Mouse (Mus musculus): ENCODE measurements at regions not wholly inside any gene's neighbourhood (a gene's known extent, or its start where the extent isn't known, plus 50 kb on each side); places are given as distances from the start of the nearest gene placed in this dataset.

DNA sequence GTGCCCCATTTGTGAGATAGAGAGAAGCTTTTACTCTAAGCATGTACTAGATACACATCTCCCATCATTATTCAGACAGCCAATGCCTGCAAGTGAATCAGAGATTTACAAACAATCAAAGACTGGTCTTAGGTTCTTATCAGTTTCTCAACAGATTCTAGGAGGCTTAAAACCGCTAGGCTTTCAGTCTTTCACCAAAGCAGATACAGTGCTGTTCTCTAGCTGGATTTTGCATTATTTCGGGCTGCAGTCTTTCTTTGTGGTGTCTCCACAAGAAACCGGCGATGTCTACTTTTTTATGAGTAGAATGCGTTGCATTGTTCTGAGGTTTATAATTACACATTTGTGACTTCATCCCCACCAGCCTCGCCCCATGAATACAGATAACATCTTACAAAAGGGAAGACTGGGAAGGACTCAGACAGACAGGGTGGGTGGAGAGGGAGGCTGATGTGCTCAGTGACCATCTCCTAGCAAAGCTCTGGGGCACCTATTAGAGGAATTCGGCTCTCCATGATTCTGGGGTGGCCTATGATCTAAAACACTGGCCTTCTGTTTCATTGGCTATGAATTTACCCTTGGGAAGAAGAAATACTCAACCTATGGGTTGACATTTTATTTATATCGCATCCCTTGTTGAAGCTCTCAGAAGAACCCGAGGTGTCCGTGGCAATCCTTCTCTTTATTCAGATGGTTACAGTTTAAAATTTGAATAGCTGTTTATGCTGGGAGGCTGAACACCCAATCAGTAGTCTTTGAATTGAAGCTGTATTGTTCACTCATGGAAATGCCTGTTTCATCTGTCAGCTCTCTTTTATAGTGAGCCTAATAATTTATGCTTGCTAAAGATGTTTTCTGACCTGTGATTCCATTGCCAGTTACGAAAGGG, 343.8 kb downstream of the Tmem161b start:
- DNase-seq (ENCODE audit: low read depth in 2 of 2, low spot score in 2 of 2), result no peak

DNA sequence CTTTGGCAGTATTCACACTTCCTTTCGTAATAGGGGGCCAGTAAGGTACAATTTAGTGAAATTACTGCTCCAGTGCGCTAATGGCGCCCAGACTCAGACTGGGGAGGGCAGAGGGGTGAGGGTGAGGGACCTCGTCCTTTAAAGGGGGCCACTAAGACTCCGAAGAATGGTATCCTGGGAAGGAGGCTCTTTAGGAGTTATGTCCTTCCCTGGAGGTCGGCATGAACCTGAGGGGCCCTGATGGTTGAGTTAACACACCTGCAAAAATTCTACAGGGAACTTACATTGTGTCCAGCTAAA, 344.4 kb downstream of the Tmem161b start:
- no peak for DNase-seq (ENCODE audit: low read depth in 2 of 2, low spot score in 2 of 2)

DNA sequence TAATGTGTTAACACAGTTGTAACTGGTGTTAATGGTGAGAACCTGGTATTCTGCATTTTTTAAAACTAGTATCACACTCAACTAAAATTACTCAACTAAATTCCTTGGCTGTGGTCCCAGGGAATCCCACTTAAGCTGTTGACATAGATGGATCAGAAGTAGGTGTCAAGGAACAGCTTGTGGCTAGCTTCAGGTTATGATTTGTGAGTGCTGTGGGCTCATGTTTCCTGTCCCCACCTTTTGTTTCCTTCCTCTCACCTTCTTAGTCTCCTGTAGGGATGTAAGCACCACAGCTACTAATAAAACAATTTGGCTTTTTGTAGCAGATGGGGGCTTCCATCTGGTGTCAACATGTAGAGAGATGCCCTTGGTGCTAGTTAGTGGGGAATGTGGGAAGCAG, 347.3 kb downstream of the Tmem161b start:
- no peak for DNase-seq (ENCODE audit: low read depth in 2 of 2, low spot score in 2 of 2)

DNA sequence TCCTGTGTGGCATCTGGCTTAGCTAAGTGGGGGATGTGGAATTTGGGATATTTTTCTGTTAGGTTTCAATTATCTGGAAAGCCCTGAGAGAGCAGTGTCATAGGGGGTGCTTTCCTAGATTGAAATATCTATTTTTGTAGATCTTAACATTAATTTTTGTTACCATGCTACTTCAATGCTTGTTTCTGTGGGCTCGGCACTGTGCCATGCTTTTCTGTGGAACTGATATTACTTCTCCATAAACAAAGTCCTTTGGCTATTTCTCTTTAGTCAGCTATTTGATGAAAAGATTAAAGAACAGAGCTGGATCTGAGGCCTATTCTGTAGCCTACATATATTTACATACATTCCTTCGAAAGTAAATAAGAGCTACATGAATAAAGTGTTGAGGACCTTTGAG, 348.1 kb downstream of the Tmem161b start:
- DNase-seq (ENCODE audit: low read depth in 2 of 2, low spot score in 2 of 2), result no peak

DNA sequence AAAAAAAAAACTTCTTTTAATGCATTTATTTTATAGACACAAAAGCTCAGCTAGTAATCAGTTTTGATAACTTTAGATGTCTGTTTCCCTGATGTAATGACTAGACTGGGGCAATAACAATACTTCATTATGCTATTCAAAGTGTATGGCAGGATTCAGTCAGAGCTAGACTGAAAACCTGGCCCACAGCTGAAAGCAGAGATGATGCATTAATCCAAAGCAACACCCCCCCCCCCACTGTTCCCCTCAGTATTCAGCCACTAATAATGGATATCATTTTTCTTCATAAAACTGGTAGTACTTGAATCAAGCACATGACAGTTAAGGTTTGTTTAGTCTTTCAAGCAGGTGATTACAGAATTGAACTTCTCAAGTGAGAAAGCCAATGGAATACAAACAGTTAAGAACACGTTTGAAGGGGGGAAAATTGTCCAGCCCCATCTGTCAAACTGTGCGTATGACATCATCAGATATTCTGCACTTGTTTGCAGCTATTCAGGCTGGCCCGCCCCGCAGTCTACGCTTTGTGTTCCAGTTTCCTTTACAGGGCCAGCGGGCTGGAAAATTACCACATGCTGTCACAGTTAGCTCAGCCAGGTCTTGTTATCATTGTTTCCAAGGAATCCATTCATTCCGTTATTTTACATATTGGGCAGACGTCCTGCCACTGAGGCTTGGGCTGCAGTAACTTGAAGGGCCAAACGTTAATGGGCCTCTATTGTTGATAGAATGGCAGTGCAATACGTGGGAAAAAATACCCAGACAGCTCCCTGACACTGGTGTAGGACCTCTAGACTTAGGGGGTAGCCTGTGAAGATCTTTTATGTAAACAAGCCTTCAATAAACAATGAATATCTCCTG, 349.1 kb downstream of the Tmem161b start:
- DNase-seq (ENCODE audit: low read depth in 2 of 2, low spot score in 2 of 2), result no peak

DNA sequence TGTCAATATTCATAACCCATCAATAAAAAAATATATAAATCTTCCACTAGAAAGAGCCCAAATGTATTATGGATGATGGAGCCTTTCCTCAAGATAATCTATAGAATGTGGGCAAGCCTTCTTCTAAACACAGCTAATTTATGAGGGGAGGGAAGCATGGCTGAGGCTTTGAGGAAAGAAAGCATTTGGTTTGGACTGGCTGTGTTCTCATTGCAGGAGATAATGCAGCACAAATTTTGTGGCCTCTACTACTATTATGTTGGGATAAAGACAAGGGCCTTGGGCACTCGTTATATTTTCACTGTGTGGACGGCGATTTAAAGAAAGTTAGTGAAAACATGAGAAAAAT, 349.7 kb downstream of the Tmem161b start:
- no peak for DNase-seq (ENCODE audit: low read depth in 2 of 2, low spot score in 2 of 2)

DNA sequence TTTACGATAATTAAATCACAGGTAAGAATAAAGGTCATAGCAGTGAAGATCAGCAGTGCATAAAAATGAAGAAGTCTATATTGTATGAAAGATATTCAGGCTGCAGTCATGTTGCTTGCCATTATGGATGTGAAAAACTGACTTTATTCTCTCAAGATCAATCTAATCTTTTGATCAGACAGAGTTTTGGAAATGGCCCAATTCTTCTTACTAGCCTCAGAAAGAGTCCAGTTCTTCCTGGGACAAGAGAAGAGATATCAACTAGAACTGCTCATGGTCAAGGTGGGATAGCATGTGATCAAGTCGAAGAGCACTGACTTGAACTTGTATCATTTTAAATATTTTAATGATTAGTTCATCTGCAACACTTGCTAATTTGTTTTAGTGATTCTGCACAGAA, 350.1 kb downstream of the Tmem161b start:
- no peak for DNase-seq (ENCODE audit: low read depth in 2 of 2, low spot score in 2 of 2)

DNA sequence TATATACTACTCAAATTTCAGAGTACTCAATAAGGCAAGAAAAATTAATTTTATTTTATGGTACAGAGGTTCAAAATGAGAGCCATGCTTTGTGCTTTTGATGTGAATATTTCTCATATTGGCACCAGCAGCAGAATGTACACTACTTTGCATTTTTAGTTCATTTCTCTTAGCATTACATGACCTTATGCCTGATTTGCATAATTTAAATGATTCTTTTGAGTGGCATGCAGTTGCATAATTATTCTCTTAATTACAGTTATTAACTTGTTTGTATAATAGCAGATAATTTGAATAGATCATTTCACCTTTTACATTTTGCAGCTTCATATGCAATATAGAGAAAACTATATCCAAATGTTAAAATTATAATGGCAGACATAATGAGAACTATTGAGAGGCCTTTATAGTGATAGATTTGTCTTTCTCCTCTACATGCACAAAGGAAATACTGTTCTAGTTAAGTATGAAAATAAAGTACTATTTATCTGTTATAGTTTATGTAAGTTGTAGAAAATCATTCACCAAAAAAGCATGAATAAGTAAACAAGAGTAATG, 374.6 kb downstream of the Tmem161b start:
- DNase-seq (ENCODE audit: low read depth in 2 of 2, low spot score in 2 of 2), result no peak

DNA sequence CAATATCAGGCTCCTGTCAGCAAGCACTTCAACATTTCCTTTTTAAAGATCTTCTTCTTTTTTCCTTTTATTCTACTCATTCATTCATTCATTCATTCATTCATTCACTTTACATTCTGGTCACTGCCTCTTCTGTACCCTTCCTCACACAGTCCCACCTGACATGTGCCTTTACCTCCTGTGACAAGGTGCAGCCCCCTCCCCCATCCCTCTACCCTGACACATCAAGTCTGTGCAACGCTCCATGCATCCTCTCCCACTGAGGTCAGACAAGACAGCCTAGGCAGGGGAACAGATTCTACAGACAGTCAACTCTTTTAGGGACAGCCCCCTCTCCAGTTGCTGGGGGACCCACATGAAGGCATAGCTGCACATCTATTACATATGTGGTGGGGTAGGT, 380.5 kb downstream of the Tmem161b start:
- DNase-seq (ENCODE audit: low read depth in 2 of 2, low spot score in 2 of 2), result no peak

DNA sequence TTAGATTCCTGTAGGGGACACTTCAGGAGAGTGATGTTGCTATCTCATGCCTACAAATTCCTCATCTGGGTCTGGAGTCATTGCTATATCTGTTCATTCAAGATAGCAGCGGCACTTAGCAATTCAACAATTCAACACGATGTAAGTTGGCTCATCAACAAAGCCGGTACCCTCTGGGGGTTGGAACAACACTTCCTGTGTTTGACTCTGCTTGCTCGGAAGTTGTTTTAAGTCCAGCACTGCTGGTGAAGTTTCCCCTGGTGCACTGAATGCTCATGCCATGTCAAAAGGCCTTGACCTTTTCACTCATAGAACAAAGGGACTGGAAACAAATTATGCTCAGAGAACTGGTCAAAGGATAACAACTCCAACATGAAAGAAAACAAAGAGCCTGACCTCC, 390.4 kb downstream of the Tmem161b start:
- DNase-seq (ENCODE audit: low read depth in 2 of 2, low spot score in 2 of 2), result no peak

DNA sequence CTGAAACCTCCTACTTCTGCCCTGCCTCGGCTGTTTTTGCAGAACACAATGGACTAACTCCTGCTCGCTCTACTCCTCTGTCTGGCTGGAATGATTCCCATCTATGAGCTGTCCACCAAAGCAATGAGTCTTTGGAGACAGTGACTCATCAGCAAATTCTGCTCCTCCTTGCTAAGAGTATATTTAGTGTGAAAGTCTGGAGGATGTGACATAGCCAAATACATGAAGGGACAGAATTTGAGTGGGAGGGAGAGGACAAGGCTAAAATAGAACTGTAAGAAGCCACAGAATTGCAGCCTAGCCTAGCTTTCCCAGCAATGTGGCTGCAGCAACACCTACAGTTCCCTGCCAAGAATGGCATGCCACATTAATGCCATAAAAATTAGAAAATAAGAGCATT, 390.9 kb downstream of the Tmem161b start:
- DNase-seq (ENCODE audit: low read depth in 2 of 2, low spot score in 2 of 2), result no peak

DNA sequence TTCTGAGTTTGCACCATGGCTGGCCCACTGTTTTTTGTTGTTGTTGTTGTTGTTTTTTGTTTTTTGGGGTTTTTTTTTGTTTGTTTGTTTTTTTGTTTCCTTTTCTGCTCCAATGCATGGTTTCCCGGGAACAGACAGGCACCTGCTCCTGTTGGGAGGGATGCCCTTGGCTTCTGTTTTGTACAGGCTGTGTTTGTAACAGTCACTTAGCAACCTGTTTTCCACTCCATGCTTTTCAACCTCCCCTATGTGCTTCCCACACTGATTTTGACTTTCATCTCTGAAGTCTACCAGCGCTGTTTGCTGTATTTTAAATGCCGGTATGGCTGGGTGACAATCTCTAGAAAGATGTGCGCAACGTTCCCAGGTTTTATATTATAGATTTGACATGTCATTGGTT, 402.6 kb downstream of the Tmem161b start:
- no peak for DNase-seq (ENCODE audit: low read depth in 2 of 2, low spot score in 2 of 2)

DNA sequence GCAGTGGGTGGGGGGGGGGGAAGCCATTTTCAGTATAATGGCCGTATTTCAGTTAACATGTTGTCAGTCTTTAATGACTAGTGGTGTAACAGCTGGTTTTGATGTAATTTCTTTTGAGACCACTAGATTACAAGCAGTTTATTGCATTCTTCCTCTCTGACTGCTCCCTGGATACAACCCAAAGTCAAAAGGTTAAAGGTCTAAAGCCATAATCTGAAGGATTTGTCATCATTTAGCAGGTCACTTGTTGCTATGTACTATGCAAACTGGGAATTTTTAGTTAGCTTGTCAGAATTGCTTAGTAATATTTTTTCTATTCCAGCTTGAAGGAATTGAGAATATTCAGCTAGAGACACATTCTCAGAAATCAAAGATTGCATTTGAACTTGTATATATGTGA, 403.4 kb downstream of the Tmem161b start:
- DNase-seq (ENCODE audit: low read depth in 2 of 2, low spot score in 2 of 2), result no peak

DNA sequence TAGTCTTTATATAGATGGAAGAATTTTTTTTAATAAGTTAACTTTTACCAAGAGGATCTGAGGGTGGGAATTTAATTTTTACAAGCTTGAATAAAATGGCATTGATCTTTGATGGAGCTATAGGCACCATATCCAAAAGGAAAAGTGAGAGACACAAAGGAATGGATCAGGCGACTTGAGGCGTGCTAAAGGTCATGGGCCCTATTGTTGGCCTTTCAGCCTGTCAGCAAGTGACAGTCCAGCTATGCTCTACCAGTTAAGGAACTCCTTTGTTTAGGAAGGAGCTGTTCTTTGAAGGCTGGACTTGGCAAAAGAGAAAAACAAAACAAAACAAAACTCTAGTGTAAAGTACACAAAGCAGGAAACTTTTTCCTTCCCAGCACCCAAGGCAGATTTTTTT, 403.8 kb downstream of the Tmem161b start:
- no peak for DNase-seq (ENCODE audit: low read depth in 2 of 2, low spot score in 2 of 2)

DNA sequence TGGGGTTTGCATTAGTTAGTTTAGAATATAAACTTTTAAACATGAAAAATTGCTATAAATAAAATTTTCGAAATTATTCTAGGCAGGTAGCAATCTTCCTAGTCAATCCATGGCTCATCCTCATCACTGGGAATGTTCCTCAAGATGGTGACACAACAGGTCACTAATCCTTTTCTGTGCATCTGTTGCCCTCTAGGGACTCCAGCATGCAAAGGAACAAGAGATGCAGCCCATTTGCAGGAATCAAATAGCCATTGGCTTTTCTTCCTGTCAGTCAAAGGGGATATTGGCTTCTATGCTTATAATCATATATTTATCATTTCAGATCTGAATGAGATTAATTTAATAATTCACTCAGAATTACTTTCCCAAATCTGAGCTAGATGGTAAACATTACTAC, 404.3 kb downstream of the Tmem161b start:
- DNase-seq (ENCODE audit: low read depth in 2 of 2, low spot score in 2 of 2), result no peak

DNA sequence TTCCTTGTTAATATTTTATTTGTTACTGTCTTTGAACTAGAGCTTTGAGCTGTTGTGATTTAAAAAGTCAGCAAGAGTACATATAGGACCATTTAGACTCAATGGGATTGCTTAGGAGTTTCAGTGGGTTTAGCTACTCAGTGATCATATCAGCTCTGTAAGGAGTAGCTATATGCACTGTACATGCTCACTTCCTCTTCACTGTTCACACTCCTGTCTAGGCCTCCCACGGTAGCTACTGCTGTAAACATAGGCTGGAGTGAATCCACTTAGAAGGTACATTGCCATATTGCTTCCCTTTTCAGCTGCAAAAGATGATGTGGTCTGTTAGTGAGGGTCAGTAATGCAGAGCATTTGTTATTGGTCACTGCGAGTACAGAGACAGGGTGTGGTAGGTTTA, 408.6 kb downstream of the Tmem161b start:
- no peak for DNase-seq (ENCODE audit: low read depth in 2 of 2, low spot score in 2 of 2)

DNA sequence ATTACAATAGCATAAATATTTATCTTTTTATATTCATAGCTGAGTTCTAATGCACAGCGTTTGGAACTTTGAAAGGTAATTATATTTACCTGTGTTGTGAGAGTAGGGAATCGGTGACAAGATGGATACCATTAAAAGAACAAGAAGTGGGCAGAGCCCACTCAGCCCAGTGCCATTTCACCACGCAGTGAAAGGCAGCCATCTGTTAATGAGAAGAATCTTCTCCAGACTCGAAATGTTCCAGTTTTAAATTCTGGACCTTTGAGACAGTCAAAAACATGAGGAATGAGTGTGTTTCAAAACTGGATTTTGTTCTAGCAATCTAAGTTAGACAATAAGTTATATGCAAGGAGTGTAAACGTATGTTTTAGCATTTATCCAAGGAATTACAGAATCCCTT, 410.4 kb downstream of the Tmem161b start:
- DNase-seq (ENCODE audit: low read depth in 2 of 2, low spot score in 2 of 2), result no peak

DNA sequence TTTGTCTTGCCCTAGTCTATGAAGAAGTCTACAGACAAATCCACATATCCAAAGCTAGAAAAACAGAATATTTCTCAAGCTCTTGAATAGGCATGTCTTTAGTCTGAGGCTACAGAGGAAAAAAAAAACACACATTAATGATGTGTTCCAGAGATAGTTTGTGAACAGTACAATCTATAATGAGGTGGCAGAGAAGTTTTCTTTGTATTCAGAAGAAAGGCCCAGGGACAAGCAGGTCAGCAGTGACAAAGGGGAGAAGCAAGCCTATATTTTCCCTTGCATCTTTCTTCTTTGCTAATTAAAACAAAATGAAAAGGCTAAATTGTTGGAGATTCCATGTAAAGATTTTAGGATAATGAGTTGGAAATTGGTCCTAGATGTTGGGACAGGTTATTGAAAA, 414.7 kb downstream of the Tmem161b start:
- DNase-seq (ENCODE audit: low read depth in 2 of 2, low spot score in 2 of 2), result no peak

DNA sequence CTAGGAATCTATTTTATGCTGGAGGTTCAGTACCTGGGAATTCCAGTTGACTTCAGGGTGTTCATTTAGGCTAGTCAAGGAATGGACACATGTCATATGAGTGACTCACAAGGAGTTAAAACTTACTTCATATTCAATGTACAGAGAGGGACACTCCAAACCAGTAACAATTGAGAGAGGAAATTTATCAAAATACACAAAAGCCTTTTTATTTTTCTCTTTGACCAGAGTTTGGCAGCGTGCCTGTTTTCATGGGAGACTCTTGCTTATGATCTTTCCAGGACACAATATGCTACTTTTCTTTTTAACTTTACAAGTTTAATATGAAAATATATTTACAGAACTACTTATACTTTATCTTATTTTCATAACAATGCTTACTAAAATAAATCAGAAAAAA, 415.5 kb downstream of the Tmem161b start:
- no peak for DNase-seq (ENCODE audit: low read depth in 2 of 2, low spot score in 2 of 2)

DNA sequence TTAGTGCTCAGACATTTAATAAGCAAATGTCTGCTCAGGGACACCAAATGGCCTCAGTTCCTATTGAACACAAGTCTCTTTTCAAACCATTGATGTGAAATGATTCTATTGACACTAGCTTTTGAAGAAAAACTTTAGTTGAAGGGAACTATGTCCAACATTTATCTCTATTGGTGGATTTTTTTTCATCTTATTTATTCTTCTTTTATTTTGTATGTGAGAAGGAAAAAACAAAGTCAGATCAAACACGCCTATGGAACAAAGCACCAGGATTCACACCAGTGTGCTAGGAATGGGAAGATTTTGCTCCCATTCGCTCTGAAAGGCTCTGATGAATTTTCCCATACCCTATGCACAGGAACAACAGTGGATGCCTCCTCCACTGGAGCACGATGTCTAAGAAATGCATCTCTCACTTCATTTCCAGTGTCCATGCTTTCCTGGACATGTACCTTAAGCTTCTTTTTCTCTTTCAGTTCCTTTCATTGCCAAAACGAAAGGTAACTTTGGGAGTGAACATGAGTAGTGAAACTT, 416.4 kb downstream of the Tmem161b start:
- no peak for DNase-seq (ENCODE audit: low read depth in 2 of 2, low spot score in 2 of 2)

DNA sequence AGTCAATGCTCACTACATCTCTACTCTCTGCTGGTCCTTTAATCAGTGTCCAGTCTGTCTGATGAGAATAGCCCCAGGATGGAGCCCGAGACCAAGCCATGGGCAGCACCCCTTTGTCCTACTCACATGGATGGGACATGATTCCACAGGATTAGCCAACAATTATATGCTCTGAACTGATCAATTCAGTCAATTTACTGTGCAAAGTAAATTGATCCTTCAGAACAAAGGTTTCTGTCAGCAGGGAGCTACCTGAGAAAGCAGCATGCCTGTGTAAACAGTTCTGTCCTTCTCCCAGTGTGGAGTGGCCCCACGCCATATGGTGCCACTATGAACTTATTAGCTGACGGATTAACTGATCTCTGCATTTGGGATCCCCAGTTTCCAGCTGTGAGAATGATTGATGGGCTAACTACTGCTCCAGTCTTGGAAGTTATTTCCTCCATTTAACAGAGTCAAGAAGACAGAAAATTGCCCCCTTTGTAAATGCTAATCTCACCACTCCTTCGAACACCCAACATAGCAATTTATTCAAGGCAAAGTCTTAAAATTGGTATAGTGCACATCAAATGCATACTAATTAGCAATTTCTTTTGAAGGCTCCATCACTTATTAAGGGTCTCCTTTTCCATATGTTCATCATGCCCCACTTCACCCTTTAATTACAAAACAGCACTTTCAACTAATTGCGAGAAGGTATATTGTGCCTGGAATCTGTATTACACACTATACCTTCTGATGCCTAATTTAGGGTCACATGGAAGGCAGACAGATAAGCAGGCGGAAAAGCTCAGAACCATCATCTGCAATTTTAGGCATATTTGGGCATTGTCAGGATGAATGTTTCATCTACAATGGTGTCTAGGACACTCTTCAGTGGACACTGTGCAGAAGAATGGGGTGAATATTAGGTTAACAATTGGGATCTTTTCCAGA, 417.3 kb downstream of the Tmem161b start:
- no peak for DNase-seq (ENCODE audit: low read depth in 2 of 2, low spot score in 2 of 2)

All from CD8-positive naive resting alpha-beta T cell, adult 2 months (primary cell).